Mouse (Mus musculus) cerebellum, adult 2 months (tissue): ENCODE measurements around the gene Dner.

Experiments used
- CTCF ChIP-seq: fragments of 200-500 bp; IDR thresholded peaks from 2 replicates; pipeline ENCODE4 v1.5.1; 2011; ENCODE audit warnings: low read depth, mild to moderate bottlenecking, control low read depth, low read length, moderate library complexity, borderline replicate concordance; ENCODE audit not compliant: insufficient read depth
- POLR2A ChIP-seq: fragments of 200-500 bp; IDR thresholded peaks from 2 replicates; pipeline ENCODE4 v1.6.1; 2011; ENCODE audit warnings: low read length, control low read depth, borderline replicate concordance; ENCODE audit not compliant: insufficient read depth

- TF ChIP-seq CTCF, result no peak
- TF ChIP-seq POLR2A, result no peak
These were observed 328.3 kb downstream of the Dner start for GRCm38 (mm10) chr1:84367733-84368132.
